Mouse (Mus musculus) retina, postnatal 7 days (tissue): ENCODE data around the gene Wdr31.
A peak's percentile ranks its signal among the peaks of the same experiment; 100 is the strongest.

Experiments used
- DNase-seq: peaks from one replicate; pipeline ENCODE4 v3.0.0-alpha.2; 2012; ENCODE audit warnings: low read depth, low spot score

Wdr31 gene

GRCm38 (mm10) chr4:62470598-62471051 is at the start of gene Wdr31:
Gene Wdr31 (minus strand): TSS chr4:62470896.
- peak; percentile 72 for DNase-seq

GRCm38 (mm10) chr4:62519849-62520233 is 49.1 kb upstream of the Wdr31 start, which contains the start of gene Alad:
Gene Alad (minus strand): TSS chr4:62519918.
- peak; percentile 76 for DNase-seq

- no peak for DNase-seq
Measured at GRCm38 (mm10) chr4:62519122-62519848, 48.6 kb upstream of the Wdr31 start.

GRCm38 (mm10) chr4:62518416-62519121 is 47.9 kb upstream of the Wdr31 start:
- no peak for DNase-seq

- DNase-seq: no peak
Measured at GRCm38 (mm10) chr4:62517538-62518415, 47.1 kb upstream of the Wdr31 start.

GRCm38 (mm10) chr4:62517046-62517445 is 46.4 kb upstream of the Wdr31 start:
- no peak for DNase-seq

- DNase-seq: no peak
Measured at GRCm38 (mm10) chr4:62516579-62516978, 45.9 kb upstream of the Wdr31 start.

GRCm38 (mm10) chr4:62516079-62516478 is 45.4 kb upstream of the Wdr31 start:
- DNase-seq: no peak

GRCm38 (mm10) chr4:62515490-62515889 is 44.8 kb upstream of the Wdr31 start:
- no peak for DNase-seq

GRCm38 (mm10) chr4:62514995-62515394 is 44.3 kb upstream of the Wdr31 start:
- DNase-seq: no peak

- DNase-seq: no peak
Measured at GRCm38 (mm10) chr4:62513998-62514506, 43.4 kb upstream of the Wdr31 start.

GRCm38 (mm10) chr4:62509946-62510345 is 39.2 kb upstream of the Wdr31 start:
- DNase-seq: no peak

GRCm38 (mm10) chr4:62508839-62509238 is 38.1 kb upstream of the Wdr31 start:
- DNase-seq: no peak

GRCm38 (mm10) chr4:62506798-62507197 is 36.1 kb upstream of the Wdr31 start:
- no peak for DNase-seq

- DNase-seq: no peak
Measured at GRCm38 (mm10) chr4:62505991-62506390, 35.3 kb upstream of the Wdr31 start.

GRCm38 (mm10) chr4:62503374-62503970 is 32.8 kb upstream of the Wdr31 start, which contains the start of gene Hdhd3:
Gene Hdhd3 (minus strand): TSS chr4:62503467.
- no peak for DNase-seq

GRCm38 (mm10) chr4:62502969-62503368 is 32.3 kb upstream of the Wdr31 start:
- DNase-seq: no peak

GRCm38 (mm10) chr4:62501964-62502732 is 31.5 kb upstream of the Wdr31 start:
- peak; percentile 73 for DNase-seq

- DNase-seq: no peak
Measured at GRCm38 (mm10) chr4:62501534-62501933, 30.8 kb upstream of the Wdr31 start.

GRCm38 (mm10) chr4:62500799-62501198 is 30.1 kb upstream of the Wdr31 start:
- no peak for DNase-seq
